Mouse (Mus musculus) inflammation-experienced regulatory T-cells, adult 6 months (primary cell): ENCODE data around the gene S1pr4. TPM values are rescaled to one million over a fixed set of nuclear protein-coding genes. Genes with fewer than 3 reads are reported as not detected.

Experiments used
- polyA plus RNA-seq, 3 experiments: library from polyadenylated mRNA; unstranded; fragments of 100-300 nt; shearing (Covaris generic); gene quantifications; one replicate each; pipeline ENCODE4 v1.2.1; 2017

The S1pr4 gene
- polyA plus RNA-seq, 3 experiments from 2014 or later, result 49.1 to 93.2 (median 50.3) TPM

Other genes starting within 250 kb of the S1pr4 start
- gene Matk, start 247.2 kb downstream of the S1pr4 start, polyA plus RNA-seq, result 10 to 100 TPM; 30.1 to 68.1 (median 64.4) TPM
- 100 to 1,000 TPM; 111 to 148 (median 127) TPM for gene Mrpl54, start 233.2 kb downstream of the S1pr4 start, polyA plus RNA-seq
- gene Apba3, start 233.2 kb downstream of the S1pr4 start, polyA plus RNA-seq, result 10 to 100 TPM in 2 of 3 experiments, 1 to 10 TPM in 1; 9.9 to 12.4 (median 12.3) TPM
- gene Tjp3, start 208.6 kb downstream of the S1pr4 start, polyA plus RNA-seq, result 1 to 10 TPM; 1.7 to 3.2 (median 1.9) TPM
- 10 to 100 TPM; 10.7 to 15.9 (median 14.4) TPM for gene Pip5k1c, start 207.2 kb downstream of the S1pr4 start, polyA plus RNA-seq
- gene Cactin, start 179.0 kb downstream of the S1pr4 start, polyA plus RNA-seq, result 1 to 10 TPM; 2.9 to 6.5 (median 4.1) TPM
- 10 to 100 TPM in 2 of 3 experiments, 1 to 10 TPM in 1; 10.0 to 21.7 (median 17.0) TPM for gene Tbxa2r, start 171.4 kb downstream of the S1pr4 start, polyA plus RNA-seq
- gene Gipc3, start 156.9 kb downstream of the S1pr4 start, polyA plus RNA-seq, result under 1 TPM in 1 of 3 experiments, not detected in 2; 0.12 TPM
- gene Hmg20b, start 149.7 kb downstream of the S1pr4 start, polyA plus RNA-seq, result 10 to 100 TPM; 17.1 to 20.4 (median 17.8) TPM
- 1 to 10 TPM; 1.6 to 2.1 (median 1.9) TPM for gene Mfsd12, start 142.6 kb downstream of the S1pr4 start, polyA plus RNA-seq
- 1 to 10 TPM in 1 of 3 experiments, under 1 TPM in 2; 0.26 to 1.7 (median 0.96) TPM for gene 4930404N11Rik, start 134.3 kb downstream of the S1pr4 start, polyA plus RNA-seq
- 10 to 100 TPM; 10.7 to 27.1 (median 13.4) TPM for gene Fzr1, start 121.6 kb downstream of the S1pr4 start, polyA plus RNA-seq
- 10 to 100 TPM in 2 of 3 experiments, 1 to 10 TPM in 1; 9.2 to 17.9 (median 10.9) TPM for gene Dohh, start 115.7 kb downstream of the S1pr4 start, polyA plus RNA-seq
- 1 to 10 TPM in 2 of 3 experiments, under 1 TPM in 1; 0.60 to 1.9 (median 1.1) TPM for gene Gm48551, start 115.7 kb downstream of the S1pr4 start, polyA plus RNA-seq
- 1 to 10 TPM in 1 of 3 experiments, not detected in 2; 3.1 TPM for gene Gm48552, start 111.1 kb downstream of the S1pr4 start, polyA plus RNA-seq
- 10 to 100 TPM in 1 of 3 experiments, 1 to 10 TPM in 2; 4.4 to 10.7 (median 9.8) TPM for gene Smim24, start 107.1 kb downstream of the S1pr4 start, polyA plus RNA-seq
- gene Nfic, start 44.5 kb downstream of the S1pr4 start, polyA plus RNA-seq, result 10 to 100 TPM; 13.8 to 17.2 (median 15.0) TPM
- gene Celf5, start 17.4 kb downstream of the S1pr4 start, polyA plus RNA-seq, result 1 to 10 TPM; 1.1 to 1.4 (median 1.2) TPM
- 10 to 100 TPM; 34.3 to 41.1 (median 36.9) TPM for gene Ncln, start 3.7 kb downstream of the S1pr4 start, polyA plus RNA-seq
- 100 to 1,000 TPM in 1 of 3 experiments, 10 to 100 TPM in 2; 23.1 to 102 (median 24.3) TPM for gene Gna15, start 24.1 kb upstream of the S1pr4 start, polyA plus RNA-seq
- gene Gna11, start 45.1 kb upstream of the S1pr4 start, polyA plus RNA-seq, result 10 to 100 TPM; 26.5 to 29.4 (median 28.7) TPM
- 100 to 1,000 TPM in 2 of 3 experiments, 10 to 100 TPM in 1; 82.5 to 118 (median 109) TPM for gene Aes, start 59.4 kb upstream of the S1pr4 start, polyA plus RNA-seq
- 1 to 10 TPM in 2 of 3 experiments, not detected in 1; 1.4 TPM for gene Tle2, start 74.4 kb upstream of the S1pr4 start, polyA plus RNA-seq
- 1 to 10 TPM in 2 of 3 experiments, under 1 TPM in 1; 0.99 to 1.9 (median 1.7) TPM for gene Tle6, start 100.9 kb upstream of the S1pr4 start, polyA plus RNA-seq
- 1 to 10 TPM in 2 of 3 experiments, under 1 TPM in 1; 0.69 to 5.2 (median 4.1) TPM for gene BC025920, start 106.1 kb upstream of the S1pr4 start, polyA plus RNA-seq
- 10 to 100 TPM; 23.3 to 26.7 (median 24.3) TPM for gene Sirt6, start 127.7 kb upstream of the S1pr4 start, polyA plus RNA-seq
- gene Ankrd24, start 128.4 kb upstream of the S1pr4 start, polyA plus RNA-seq, result 1 to 10 TPM in 1 of 3 experiments, under 1 TPM in 2; 0.72 to 1.3 (median 0.90) TPM
- 1 to 10 TPM; 5.2 to 9.4 (median 9.1) TPM for gene Gm10778, start 148.9 kb upstream of the S1pr4 start, polyA plus RNA-seq
- 10 to 100 TPM; 17.8 to 23.8 (median 18.4) TPM for gene Zfp433, start 204.7 kb upstream of the S1pr4 start, polyA plus RNA-seq